Mouse (Mus musculus): Measurements from ENCODE around the gene AL607142.1. TPM values are rescaled to one million over a fixed set of nuclear protein-coding genes. Genes with fewer than 3 reads are reported as not detected.

AL607142.1 gene
- total and polyA plus RNA-seq, 3 experiments, result not detected

- intact Hi-C loops (cut with DNase I), result loop anchor here (2.0 kb wide), 1 partner anchor 497 kb away; no protein-coding TSS in a partner anchor
- Histone ChIP-seq H3K9ac (ENCODE audit: low read depth, low read length) (no peak overlapping the region), H3K27me3 (ENCODE audit: control insufficient read depth, insufficient read depth, low read length) (no peaks in the 10 kb centered on the region), H3K27ac (no peak overlapping the region), H3K4me1 (ENCODE audit: control insufficient read depth, insufficient read depth, low read length) (peaks cover 1% of the 10 kb centered on the region; the same call in 1 of the 2 replicates), H3K79me2 (replicated peaks; ENCODE audit: control insufficient read depth, insufficient read depth, low read length) (no peaks in the 10 kb centered on the region), H3K4me3 (no peak overlapping the region), H3K36me3 (ENCODE audit: control insufficient read depth, insufficient read depth, low read length) (no peaks in the 10 kb centered on the region)
- DNase-seq, result peak; percentile 63 to 82
- TF ChIP-seq EP300 (IDR thresholded peaks at IDR 0.05; ENCODE audit: insufficient read depth, low read depth, low read length) (peak; percentile 68; the same call in 1 of the 2 replicates), CTCF (IDR thresholded peaks at IDR 0.05) (no peak), POLR2A (IDR thresholded peaks at IDR 0.05; ENCODE audit: insufficient read depth, low read depth, low read length) (no peak)
- 72% methylated on average over 4 of the region's 4 CpGs for WGBS
Observed at GRCm38 (mm10) chr4:120128033-120128432, 63.2 kb downstream of the AL607142.1 start.

- intact Hi-C loops (cut with DNase I), result loop anchor here (2.0 kb wide), 1 partner anchor 499 kb away; no protein-coding TSS in a partner anchor
- H3K27me3 ChIP-seq (ENCODE audit: control insufficient read depth, insufficient read depth, low read length), result no peaks in the 10 kb centered on the region
- 41% methylated on average over 4 of the region's 4 CpGs for WGBS
- no peaks in the 10 kb centered on the region for H3K36me3 ChIP-seq (ENCODE audit: control insufficient read depth, insufficient read depth, low read length)
- H3K27ac ChIP-seq, result no peak overlapping the region
- peaks cover 1% of the 10 kb centered on the region; the same call in 1 of the 2 replicates for H3K4me1 ChIP-seq (ENCODE audit: control insufficient read depth, insufficient read depth, low read length)
- no peaks in the 10 kb centered on the region for H3K79me2 ChIP-seq (replicated peaks; ENCODE audit: control insufficient read depth, insufficient read depth, low read length)
- no peak overlapping the region for H3K9ac ChIP-seq (ENCODE audit: low read depth, low read length)
- DNase-seq, result peak; percentile 55 to 70
- no peak overlapping the region for H3K4me3 ChIP-seq
- TF ChIP-seq POLR2A (IDR thresholded peaks at IDR 0.05; ENCODE audit: insufficient read depth, low read depth, low read length) (no peak), CTCF (IDR thresholded peaks at IDR 0.05) (peak; percentile 85), EP300 (IDR thresholded peaks at IDR 0.05; ENCODE audit: insufficient read depth, low read depth, low read length) (peak; percentile 86)
Observed at GRCm38 (mm10) chr4:120129233-120129885, 64.6 kb downstream of the AL607142.1 start.

GRCm38 (mm10) chr4:120130926-120131325 lies 66.1 kb downstream of the AL607142.1 start:
- intact Hi-C loops (cut with DNase I), result no loop called here
- no peak overlapping the region for H3K27ac ChIP-seq
- no peaks in the 10 kb centered on the region for H3K36me3 ChIP-seq (ENCODE audit: control insufficient read depth, insufficient read depth, low read length)
- no peaks in the 10 kb centered on the region for H3K27me3 ChIP-seq (ENCODE audit: control insufficient read depth, insufficient read depth, low read length)
- no peak overlapping the region for H3K4me3 ChIP-seq
- TF ChIP-seq CTCF (IDR thresholded peaks at IDR 0.05) (no peak), POLR2A (IDR thresholded peaks at IDR 0.05; ENCODE audit: insufficient read depth, low read depth, low read length) (no peak), EP300 (IDR thresholded peaks at IDR 0.05; ENCODE audit: insufficient read depth, low read depth, low read length) (no peak)
- DNase-seq, result no peak
- H3K9ac ChIP-seq (ENCODE audit: low read depth, low read length), result no peak overlapping the region
- 89% methylated on average over 4 of the region's 4 CpGs for WGBS
- H3K79me2 ChIP-seq (replicated peaks; ENCODE audit: control insufficient read depth, insufficient read depth, low read length), result no peaks in the 10 kb centered on the region
- H3K4me1 ChIP-seq (ENCODE audit: control insufficient read depth, insufficient read depth, low read length), result no peaks in the 10 kb centered on the region; the same call in 1 of the 2 replicates

- Histone ChIP-seq H3K36me3 (ENCODE audit: control insufficient read depth, insufficient read depth, low read length) (no peaks in the 10 kb centered on the region), H3K9ac (ENCODE audit: low read depth, low read length) (no peak overlapping the region), H3K4me3 (no peak overlapping the region), H3K27me3 (ENCODE audit: control insufficient read depth, insufficient read depth, low read length) (no peaks in the 10 kb centered on the region), H3K4me1 (ENCODE audit: control insufficient read depth, insufficient read depth, low read length) (no peaks in the 10 kb centered on the region; the same call in 1 of the 2 replicates), H3K79me2 (replicated peaks; ENCODE audit: control insufficient read depth, insufficient read depth, low read length) (no peaks in the 10 kb centered on the region), H3K27ac (no peak overlapping the region)
- intact Hi-C loops (cut with DNase I), result no loop called here
- peak; percentile 66 to 78 for DNase-seq
- WGBS, result 54% methylated on average over 24 of the region's 24 CpGs
- no peak for TF ChIP-seq POLR2A (IDR thresholded peaks at IDR 0.05; ENCODE audit: insufficient read depth, low read depth, low read length)
- TF ChIP-seq CTCF (IDR thresholded peaks at IDR 0.05), result no peak
- TF ChIP-seq EP300 (IDR thresholded peaks at IDR 0.05; ENCODE audit: insufficient read depth, low read depth, low read length), result no peak
Observed at GRCm38 (mm10) chr4:120131441-120132220, 66.8 kb downstream of the AL607142.1 start.

GRCm38 (mm10) chr4:120134223-120134622 lies 69.4 kb downstream of the AL607142.1 start:
- H3K36me3 ChIP-seq (ENCODE audit: control insufficient read depth, insufficient read depth, low read length), result no peaks in the 10 kb centered on the region
- no peak for TF ChIP-seq POLR2A (IDR thresholded peaks at IDR 0.05; ENCODE audit: insufficient read depth, low read depth, low read length)
- TF ChIP-seq CTCF (IDR thresholded peaks at IDR 0.05), result no peak
- no peak for DNase-seq
- H3K4me1 ChIP-seq (ENCODE audit: control insufficient read depth, insufficient read depth, low read length), result no peaks in the 10 kb centered on the region
- intact Hi-C loops (cut with DNase I), result no loop called here
- no peaks in the 10 kb centered on the region for H3K79me2 ChIP-seq (replicated peaks; ENCODE audit: control insufficient read depth, insufficient read depth, low read length)
- WGBS, result 92% methylated on average over 6 of the region's 6 CpGs
- no peaks in the 10 kb centered on the region for H3K27me3 ChIP-seq (ENCODE audit: control insufficient read depth, insufficient read depth, low read length)
- no peak overlapping the region for H3K9ac ChIP-seq (ENCODE audit: low read depth, low read length)
- H3K4me3 ChIP-seq, result no peak overlapping the region
- H3K27ac ChIP-seq, result no peak overlapping the region

- Histone ChIP-seq H3K4me1 (ENCODE audit: control insufficient read depth, insufficient read depth, low read length) (peaks cover 2% of the 10 kb centered on the region; the same call in 1 of the 2 replicates), H3K79me2 (replicated peaks; ENCODE audit: control insufficient read depth, insufficient read depth, low read length) (no peaks in the 10 kb centered on the region), H3K27ac (no peak overlapping the region), H3K4me3 (no peak overlapping the region), H3K27me3 (ENCODE audit: control insufficient read depth, insufficient read depth, low read length) (no peaks in the 10 kb centered on the region), H3K36me3 (ENCODE audit: control insufficient read depth, insufficient read depth, low read length) (no peaks in the 10 kb centered on the region), H3K9ac (ENCODE audit: low read depth, low read length) (no peak overlapping the region)
- DNase-seq, result no peak
- intact Hi-C loops (cut with DNase I), result no loop called here
- 17% methylated on average over 1 of the region's 1 CpGs for WGBS
- TF ChIP-seq POLR2A (IDR thresholded peaks at IDR 0.05; ENCODE audit: insufficient read depth, low read depth, low read length) (no peak), CTCF (IDR thresholded peaks at IDR 0.05) (no peak), EP300 (IDR thresholded peaks at IDR 0.05; ENCODE audit: insufficient read depth, low read depth, low read length) (no peak)
Observed at GRCm38 (mm10) chr4:120141810-120142209, 77.0 kb downstream of the AL607142.1 start.

Data from heart, adult 2 months (tissue).